Mouse (Mus musculus): ENCODE measurements at regions not wholly inside any gene's neighbourhood (a gene's known extent, or its start where the extent isn't known, plus 50 kb on each side); places are given as distances from the start of the nearest gene placed in this dataset.

GRCm38 (mm10) chr17:45312510-45313266 is 120.8 kb downstream of the Cdc5l start:
- no peak for TF ChIP-seq USF1 (IDR thresholded peaks at IDR 0.05; ENCODE audit: low read depth, low read length)
- TF ChIP-seq EP300 (IDR thresholded peaks at IDR 0.05; ENCODE audit: low read length): no peak
- no peak for TF ChIP-seq CTCF (conservative IDR thresholded peaks at IDR 0.05 in 1 of 2, IDR thresholded peaks at IDR 0.05 in 1 of 2; ENCODE audit: low read depth in 2 of 2, low read length in 2 of 2)
- no peak for TF ChIP-seq POLR2A (IDR thresholded peaks at IDR 0.05; ENCODE audit: low read depth, low read length)
- TF ChIP-seq ELF1 (IDR thresholded peaks at IDR 0.05; ENCODE audit: low read depth, low read length): no peak
- no peak for TF ChIP-seq MYC (IDR thresholded peaks at IDR 0.05; ENCODE audit: low read depth, low read length)
- TF ChIP-seq ZC3H11A (IDR thresholded peaks at IDR 0.05; ENCODE audit: low read depth, low read length): no peak
